Mouse (Mus musculus) lung, embryonic 15.5 days (tissue): ENCODE measurements around the gene Fam189b. TPM values are rescaled to one million over a fixed set of nuclear protein-coding genes. Genes with fewer than 3 reads are reported as not detected.

Experiments used
- ATAC-seq: fragments of 200-750 bp; cut with Nextera tagmentation; 2 replicates; pipeline ENCODE4 v1.8.0; 2017; ENCODE audit warnings: moderate number of reproducible peaks, borderline replicate concordance; ENCODE audit not compliant: low FRiP score, low TSS enrichment; ENCODE audit errors: extremely low read depth
- H3K27ac ChIP-seq: fragments of 300-500 bp; sonication (generic); 2 replicates; pipeline ENCODE4 v1.5.1; 2015; ENCODE audit warnings: moderate library complexity, mild to moderate bottlenecking, inconsistent platforms
- H3K27me3 ChIP-seq: fragments of 300-500 bp; sonication (generic); 2 replicates; pipeline ENCODE4 v1.6.1; 2015; ENCODE audit warnings: inconsistent platforms
- H3K36me3 ChIP-seq: fragments of 300-500 bp; sonication (generic); 2 replicates; pipeline ENCODE4 v1.6.1; 2015; ENCODE audit warnings: inconsistent platforms
- H3K4me1 ChIP-seq: fragments of 300-500 bp; sonication (generic); 2 replicates; pipeline ENCODE4 v1.6.1; 2015; ENCODE audit warnings: inconsistent platforms
- H3K4me2 ChIP-seq: fragments of 300-500 bp; sonication (generic); 2 replicates; pipeline ENCODE4 v1.6.1; 2015; ENCODE audit warnings: inconsistent platforms, mild to moderate bottlenecking, moderate library complexity
- H3K4me3 ChIP-seq: fragments of 300-500 bp; sonication (generic); 2 replicates; pipeline ENCODE4 v1.5.1; 2015; ENCODE audit warnings: mild to moderate bottlenecking, inconsistent platforms
- H3K9ac ChIP-seq: fragments of 300-500 bp; sonication (generic); 2 replicates; pipeline ENCODE4 v1.6.1; 2015; ENCODE audit warnings: inconsistent platforms
- H3K9me3 ChIP-seq: fragments of 300-500 bp; sonication (generic); 2 replicates; pipeline ENCODE4 v1.6.1; 2016; ENCODE audit warnings: inconsistent platforms
- WGBS: fragments of 180-500 bp; shearing (Covaris S2); methylation state at CpG from one replicate; pipeline ENCODE4 v1.1.7; 2015; 5-methylcytosine and 5-hydroxymethylcytosine counted together
- polyA plus RNA-seq: library from polyadenylated mRNA; unstranded; fragments of >200 nt; fragmentation: Nextera tagmentation; extraction: Ambion mirVana; gene quantifications from 2 replicates; pipeline ENCODE4 v1.2.1, GENCODE M21; 2015

The Fam189b gene
- polyA plus RNA-seq = 12.9 and 18.4 TPM in 2 replicates

GRCm38 (mm10) chr3:89183058-89183958 is at the start of gene Fam189b:
TSS of gene Fam189b (plus strand) at chr3:89183143.
- WGBS = 5% methylated on average over 39 of the region's 39 CpGs
- Histone ChIP-seq H3K4me2 (peak within 1 kb of the TSS; percentile 95), H3K4me1 (peaks cover 28% of the 10 kb centered on the region), H3K27ac (peak within 1 kb of the TSS; percentile 67), H3K9ac (peak within 1 kb of the TSS; percentile 71), H3K36me3 (peaks cover 30% of the 10 kb centered on the region), H3K9me3 (no peaks in the 10 kb centered on the region), H3K4me3 (peak within 1 kb of the TSS; percentile 72), H3K27me3 (no peaks in the 10 kb centered on the region)
- peak; percentile 95 for ATAC-seq

- Histone ChIP-seq H3K4me3 (no peak overlapping the region), H3K9ac (no peak overlapping the region), H3K4me1 (peaks cover 7% of the 10 kb centered on the region; the same call in 1 of the 2 replicates), H3K4me2 (no peak overlapping the region), H3K27ac (no peak overlapping the region), H3K9me3 (no peaks in the 10 kb centered on the region), H3K27me3 (no peaks in the 10 kb centered on the region), H3K36me3 (no peaks in the 10 kb centered on the region)
- 62% methylated on average over 1 of the region's 1 CpGs for WGBS
- no peak for ATAC-seq
Measured at GRCm38 (mm10) chr3:89133752-89134151, 49.2 kb upstream of the Fam189b start.

DNA sequence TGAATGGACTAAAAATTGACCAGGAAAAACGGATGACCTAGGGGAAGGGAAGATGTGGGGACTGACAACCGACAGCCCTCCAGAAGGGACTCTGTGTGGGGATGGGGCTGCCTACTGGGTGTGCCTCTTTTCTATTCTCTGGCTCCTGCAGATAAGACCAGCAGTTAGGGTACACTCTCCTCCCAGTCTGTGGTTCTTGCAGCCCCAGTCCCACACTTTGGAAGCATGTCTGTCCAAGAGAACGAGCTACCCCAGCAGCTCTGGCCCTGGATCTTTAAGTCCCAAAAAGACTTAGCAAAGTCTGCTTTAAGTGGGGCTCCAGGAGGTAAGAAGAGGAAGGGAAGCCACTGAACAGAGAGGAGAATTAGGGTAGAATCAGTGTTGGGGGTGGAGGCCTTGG is 47.0 kb upstream of the Fam189b start, which contains the start of gene Pklr:
TSS of gene Pklr (plus strand) at position 185 of the 400 bp plus-strand sequence.
- Histone ChIP-seq H3K4me3 (no peak within 1 kb of the TSS), H3K36me3 (no peaks in the 10 kb centered on the region), H3K27ac (no peak within 1 kb of the TSS), H3K9ac (no peak within 1 kb of the TSS), H3K9me3 (no peaks in the 10 kb centered on the region), H3K27me3 (no peaks in the 10 kb centered on the region), H3K4me2 (no peak within 1 kb of the TSS), H3K4me1 (peaks cover 7% of the 10 kb centered on the region; the same call in 1 of the 2 replicates)
- WGBS = 50% methylated on average over 3 of the region's 3 CpGs
- no peak for ATAC-seq

DNA sequence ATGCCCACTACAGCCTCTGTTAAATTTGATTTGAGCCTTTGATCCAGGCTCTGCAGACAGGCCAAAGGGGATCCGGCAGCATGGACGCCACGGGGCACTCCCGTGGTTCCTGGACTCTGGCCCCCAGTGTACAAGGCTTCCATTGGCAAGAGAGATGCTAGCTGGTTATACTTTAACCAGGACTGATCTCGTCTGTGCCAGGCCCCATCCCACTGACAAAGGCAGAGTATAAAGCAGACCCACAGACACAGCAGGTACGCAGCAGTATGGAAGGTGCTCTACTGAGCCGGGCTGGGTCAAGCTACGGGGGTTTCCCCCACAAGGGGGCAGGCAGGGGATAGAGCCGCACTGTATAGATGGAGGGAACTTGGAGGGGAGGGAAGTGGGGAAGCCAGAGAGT is 46.6 kb upstream of the Fam189b start:
- Histone ChIP-seq H3K4me3 (no peak overlapping the region), H3K36me3 (no peaks in the 10 kb centered on the region), H3K27me3 (no peaks in the 10 kb centered on the region), H3K9ac (no peak overlapping the region), H3K4me1 (peaks cover 7% of the 10 kb centered on the region; the same call in 1 of the 2 replicates), H3K4me2 (no peak overlapping the region), H3K27ac (no peak overlapping the region), H3K9me3 (no peaks in the 10 kb centered on the region)
- 29% methylated on average over 9 of the region's 9 CpGs for WGBS
- ATAC-seq = peak; percentile 51; the same call in 1 of the 2 replicates

- Histone ChIP-seq H3K9me3 (no peaks in the 10 kb centered on the region), H3K27ac (no peak overlapping the region), H3K4me1 (peaks cover 6% of the 10 kb centered on the region; the same call in 1 of the 2 replicates), H3K4me2 (no peak overlapping the region), H3K9ac (no peak overlapping the region), H3K27me3 (peaks cover 26% of the 10 kb centered on the region), H3K4me3 (no peak overlapping the region), H3K36me3 (no peaks in the 10 kb centered on the region)
- ATAC-seq = no peak
- WGBS = 67% methylated on average over 10 of the region's 10 CpGs
Measured at GRCm38 (mm10) chr3:89144821-89145220, 38.1 kb upstream of the Fam189b start.

DNA sequence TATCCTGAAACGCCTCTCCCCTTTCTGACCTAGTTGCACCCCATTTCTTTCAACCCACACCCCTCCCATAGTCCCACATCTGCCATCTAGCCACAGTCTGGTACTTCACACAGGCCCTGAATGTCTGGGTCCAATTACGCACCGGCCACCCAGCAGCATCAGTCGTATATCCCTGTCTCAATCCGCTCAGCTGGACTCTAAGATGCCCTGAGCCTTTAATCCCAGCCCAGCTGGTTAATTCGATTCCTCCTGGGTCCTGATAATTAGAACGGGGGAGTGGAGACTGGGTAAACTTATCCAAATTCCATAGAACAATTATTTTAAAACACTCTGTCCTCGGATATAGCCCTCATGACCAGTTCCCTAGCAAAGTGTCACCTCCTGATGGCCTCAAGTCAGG is 37.4 kb upstream of the Fam189b start:
- no peak overlapping the region for H3K27ac ChIP-seq
- H3K36me3 ChIP-seq = no peaks in the 10 kb centered on the region
- no peak overlapping the region for H3K4me2 ChIP-seq
- no peaks in the 10 kb centered on the region for H3K9me3 ChIP-seq
- 62% methylated on average over 8 of the region's 8 CpGs for WGBS
- no peak overlapping the region for H3K4me3 ChIP-seq
- H3K27me3 ChIP-seq = peaks cover 32% of the 10 kb centered on the region
- H3K9ac ChIP-seq = no peak overlapping the region
- no peak for ATAC-seq
- peaks cover 6% of the 10 kb centered on the region; the same call in 1 of the 2 replicates for H3K4me1 ChIP-seq

DNA sequence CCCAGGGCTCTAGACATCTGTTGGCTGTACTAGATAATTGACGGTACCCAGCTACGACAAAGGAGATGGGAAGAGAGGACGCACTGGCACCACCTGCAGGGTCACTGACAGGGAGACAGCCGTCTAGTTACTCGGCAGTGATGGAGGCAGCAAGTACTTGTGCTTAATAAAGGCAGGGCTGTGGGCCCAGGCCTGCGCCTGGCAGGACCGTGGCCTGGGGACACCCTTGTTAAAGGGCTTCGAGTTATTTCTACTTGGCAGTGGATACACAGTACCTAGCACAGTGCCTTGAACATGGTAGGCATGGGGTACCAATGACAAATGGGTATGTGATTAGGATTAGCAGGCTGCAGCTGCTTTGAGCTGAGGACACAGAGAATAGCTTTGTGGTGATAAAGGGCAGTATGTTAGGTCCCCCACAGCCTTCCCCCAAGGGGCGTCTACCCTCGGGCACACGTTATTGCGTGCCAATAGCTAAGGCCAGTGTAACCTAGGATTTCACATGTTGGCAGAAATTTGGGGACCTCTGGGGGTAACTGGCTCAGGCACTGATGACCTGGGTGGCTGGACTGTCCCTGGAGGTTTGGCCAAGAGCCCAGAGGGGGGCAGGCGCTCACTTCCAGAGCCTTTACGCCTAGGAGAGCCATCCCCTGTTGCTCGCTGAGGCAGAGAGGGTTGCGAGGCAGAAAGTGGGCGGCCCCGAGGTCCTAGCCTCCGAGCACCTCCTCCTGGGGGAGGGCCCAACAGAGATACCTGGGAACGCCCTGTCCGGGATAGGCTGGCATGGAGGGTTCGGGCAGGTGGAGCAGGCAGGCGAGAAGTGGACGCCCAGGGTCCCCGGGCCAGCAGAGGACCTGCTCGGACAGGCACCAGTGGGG is 35.6 kb upstream of the Fam189b start:
- Histone ChIP-seq H3K27me3 (peaks cover 36% of the 10 kb centered on the region), H3K9ac (no peak overlapping the region), H3K4me1 (peaks cover 6% of the 10 kb centered on the region; the same call in 1 of the 2 replicates), H3K27ac (no peak overlapping the region), H3K4me3 (peak overlapping the region; percentile 26), H3K36me3 (no peaks in the 10 kb centered on the region), H3K4me2 (peak overlapping the region; percentile 71), H3K9me3 (no peaks in the 10 kb centered on the region)
- 18% methylated on average over 26 of the region's 26 CpGs for WGBS
- peak; percentile 69; the same call in 1 of the 2 replicates for ATAC-seq

DNA sequence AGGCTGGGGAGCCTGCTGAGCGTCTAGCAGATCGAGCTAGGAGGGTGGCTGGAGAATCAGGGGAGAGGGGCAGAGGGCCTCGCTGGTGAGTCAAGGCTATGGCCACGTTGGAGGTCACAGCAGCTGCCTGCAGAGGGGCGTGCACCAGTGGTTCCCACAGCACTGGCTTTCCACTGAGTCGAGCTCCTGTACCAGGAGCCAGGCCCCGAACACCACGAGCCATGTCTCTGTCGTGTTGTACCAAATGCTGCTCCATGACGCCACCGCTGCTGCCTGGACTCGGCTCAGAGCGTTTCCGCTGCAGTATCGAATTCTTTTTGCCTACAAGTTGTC is 35.0 kb upstream of the Fam189b start:
- WGBS = 13% methylated on average over 15 of the region's 15 CpGs
- Histone ChIP-seq H3K4me3 (peak overlapping the region; percentile 26), H3K27me3 (peaks cover 36% of the 10 kb centered on the region), H3K9me3 (no peaks in the 10 kb centered on the region), H3K4me2 (peak overlapping the region; percentile 71), H3K9ac (no peak overlapping the region), H3K4me1 (peaks cover 6% of the 10 kb centered on the region; the same call in 1 of the 2 replicates), H3K36me3 (no peaks in the 10 kb centered on the region), H3K27ac (no peak overlapping the region)
- 0 out of 2 replicates have a peak, but pooled peaks have one; percentile 4 for ATAC-seq

DNA sequence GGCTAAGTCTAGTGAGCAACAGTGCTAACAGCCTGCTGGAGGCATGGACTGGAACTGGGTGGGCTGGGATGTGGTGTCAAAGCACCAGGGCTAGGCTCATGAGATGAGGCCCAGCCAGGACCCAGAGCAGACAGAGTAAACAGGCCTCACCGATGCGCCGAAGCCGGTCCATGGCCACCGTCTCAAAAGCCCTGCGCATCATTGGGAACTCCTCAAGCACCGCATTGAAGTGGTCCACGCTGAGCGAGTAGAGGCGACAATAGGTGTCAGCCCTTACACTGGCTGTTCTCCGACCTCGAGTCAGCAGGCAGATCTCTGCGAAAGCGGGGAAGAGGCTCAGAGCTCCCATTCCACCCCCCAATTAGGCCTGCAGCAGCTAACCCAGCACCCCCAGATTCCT is 34.4 kb upstream of the Fam189b start:
- Histone ChIP-seq H3K4me1 (peaks cover 6% of the 10 kb centered on the region; the same call in 1 of the 2 replicates), H3K9ac (no peak overlapping the region), H3K27me3 (peaks cover 36% of the 10 kb centered on the region), H3K36me3 (no peaks in the 10 kb centered on the region), H3K9me3 (no peaks in the 10 kb centered on the region), H3K4me3 (no peak overlapping the region), H3K27ac (no peak overlapping the region), H3K4me2 (no peak overlapping the region)
- no peak for ATAC-seq
- 62% methylated on average over 14 of the region's 14 CpGs for WGBS

GRCm38 (mm10) chr3:89152084-89152835 is 30.7 kb upstream of the Fam189b start:
- Histone ChIP-seq H3K9ac (no peak overlapping the region), H3K4me2 (no peak overlapping the region), H3K36me3 (no peaks in the 10 kb centered on the region), H3K9me3 (no peaks in the 10 kb centered on the region), H3K4me1 (peaks cover 6% of the 10 kb centered on the region; the same call in 1 of the 2 replicates), H3K27me3 (peaks cover 30% of the 10 kb centered on the region), H3K27ac (no peak overlapping the region), H3K4me3 (no peak overlapping the region)
- ATAC-seq = no peak; the same call in 1 of the 2 replicates
- WGBS = 32% methylated on average over 17 of the region's 17 CpGs

DNA sequence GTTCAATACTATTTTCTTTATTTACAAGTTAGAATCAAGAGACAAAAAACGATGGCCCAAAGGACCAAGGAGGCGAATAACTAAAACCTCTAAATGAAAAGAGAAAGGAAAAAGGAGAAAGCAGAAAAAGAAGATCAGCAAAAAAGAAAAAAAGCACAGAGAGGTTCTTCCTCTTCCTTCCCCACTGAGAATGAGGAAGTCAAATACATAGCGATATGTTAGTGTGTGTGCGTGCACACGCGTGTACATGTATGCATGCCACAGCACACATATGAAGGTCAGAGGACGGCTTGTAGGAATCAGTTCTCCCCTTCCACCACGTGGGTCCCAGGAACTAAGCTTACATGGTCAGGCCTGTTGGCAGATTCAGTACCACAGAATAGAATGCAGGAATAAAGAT is 26.0 kb upstream of the Fam189b start:
- Histone ChIP-seq H3K4me3 (no peak overlapping the region), H3K36me3 (no peaks in the 10 kb centered on the region), H3K9ac (no peak overlapping the region), H3K27ac (no peak overlapping the region), H3K4me2 (no peak overlapping the region), H3K4me1 (peaks cover 16% of the 10 kb centered on the region), H3K9me3 (no peaks in the 10 kb centered on the region), H3K27me3 (peaks cover 12% of the 10 kb centered on the region)
- ATAC-seq = no peak
- 79% methylated on average over 8 of the region's 8 CpGs for WGBS
